Mouse (Mus musculus) ovary, adult 18-20 months (tissue): ENCODE measurements around the gene Casr.

Experiments
- DNase-seq: peaks from one replicate; pipeline ENCODE4 v3.0.0; 2022; ENCODE audit warnings: low spot score, mixed read lengths

Gene Casr

DNA sequence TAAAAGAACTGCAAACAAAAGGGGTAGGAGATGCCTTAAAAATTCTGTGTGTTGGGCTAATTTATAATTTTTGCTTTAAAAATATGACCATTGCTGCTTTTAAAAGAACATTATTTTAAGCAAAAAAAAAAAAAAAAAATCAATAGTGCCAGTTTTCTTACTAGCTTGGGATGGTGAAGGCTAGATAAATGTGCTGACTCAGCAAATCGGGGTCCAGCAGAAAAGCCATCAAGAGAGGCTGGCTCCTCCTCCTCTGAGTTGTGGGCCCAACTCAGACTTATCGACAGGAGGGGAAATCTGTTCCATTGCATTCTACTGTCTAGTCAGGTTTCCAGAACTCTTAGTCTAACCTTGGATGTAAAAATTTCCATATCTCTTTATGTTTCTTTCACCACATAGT, 45.6 kb downstream of the Casr start:
- no peak for DNase-seq

DNA sequence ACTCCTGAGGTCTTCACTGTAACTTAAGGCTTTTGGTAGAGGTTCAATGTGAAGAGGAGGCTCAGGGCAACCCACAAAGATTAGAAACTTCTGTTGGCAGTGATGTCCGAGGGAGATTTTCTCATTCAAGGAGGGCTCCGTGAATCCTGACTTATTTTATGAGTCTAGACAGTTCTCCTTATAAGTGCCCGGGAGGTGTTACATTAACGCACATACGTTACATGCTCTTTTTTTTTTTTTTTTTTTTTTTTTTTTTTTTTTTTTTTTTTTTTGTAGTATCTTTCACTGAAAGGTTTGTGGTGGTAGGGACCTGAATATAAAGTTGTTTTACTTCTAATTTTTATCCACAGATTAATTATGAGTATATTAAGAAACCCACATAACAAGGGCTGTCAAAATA, 54.6 kb downstream of the Casr start:
- DNase-seq = no peak

DNA sequence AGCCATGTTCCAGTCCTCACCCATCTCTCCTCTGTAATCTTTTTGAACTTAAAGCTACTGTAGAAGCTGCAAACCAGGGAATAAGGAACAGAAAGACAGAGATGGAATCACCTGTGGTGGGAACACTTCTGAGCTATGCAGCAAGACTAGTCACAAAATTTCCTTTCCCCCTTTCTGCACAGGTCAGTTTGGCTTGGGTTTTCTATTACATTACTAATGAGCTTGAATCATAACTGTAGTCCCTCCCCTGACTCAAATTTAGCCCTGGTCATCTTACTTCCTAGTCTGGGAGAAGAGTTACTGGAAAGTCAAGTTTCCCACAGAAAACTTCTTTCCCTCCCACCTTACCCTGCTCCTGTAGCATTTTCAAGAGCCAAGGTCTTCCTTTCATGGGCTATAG, 55.1 kb downstream of the Casr start:
- no peak for DNase-seq

DNA sequence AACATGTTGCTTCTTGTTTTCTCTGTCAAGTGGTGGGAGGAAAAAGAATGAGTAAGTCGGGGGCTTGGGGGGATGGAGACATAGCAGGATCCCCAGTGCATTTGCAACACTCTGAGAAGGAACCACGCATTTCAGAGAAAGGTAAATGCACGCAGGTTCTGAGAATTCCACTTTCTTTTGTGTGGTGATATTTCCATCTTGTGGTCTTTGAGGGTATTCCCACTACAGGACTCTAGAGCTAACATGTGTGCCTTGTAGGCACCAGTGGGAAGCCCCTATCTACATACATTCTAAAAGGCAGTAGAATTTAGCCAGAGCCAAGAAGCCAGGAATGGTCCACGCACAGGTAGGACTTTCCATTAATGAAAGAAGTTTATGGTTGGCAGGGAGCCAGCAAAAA, 56.0 kb downstream of the Casr start:
- DNase-seq = no peak

DNA sequence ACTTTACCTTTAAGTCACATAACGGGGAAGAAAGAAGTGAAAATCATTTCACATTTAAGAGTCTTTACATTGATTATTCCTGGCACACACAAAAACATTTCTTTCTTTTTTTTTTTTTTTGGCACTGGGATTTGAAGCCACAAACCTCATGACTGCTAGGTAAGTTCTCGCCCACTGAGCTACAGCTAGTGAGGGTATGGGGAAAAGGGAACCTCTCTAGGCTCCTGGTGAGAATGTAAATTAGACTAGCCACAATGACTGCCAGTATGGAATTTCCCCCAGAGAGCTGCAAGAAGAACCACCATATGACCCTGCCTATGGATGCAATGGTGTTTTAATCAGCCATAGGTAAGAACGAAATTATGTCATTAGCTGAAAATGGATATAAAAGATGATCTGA, 56.8 kb downstream of the Casr start:
- DNase-seq = no peak

DNA sequence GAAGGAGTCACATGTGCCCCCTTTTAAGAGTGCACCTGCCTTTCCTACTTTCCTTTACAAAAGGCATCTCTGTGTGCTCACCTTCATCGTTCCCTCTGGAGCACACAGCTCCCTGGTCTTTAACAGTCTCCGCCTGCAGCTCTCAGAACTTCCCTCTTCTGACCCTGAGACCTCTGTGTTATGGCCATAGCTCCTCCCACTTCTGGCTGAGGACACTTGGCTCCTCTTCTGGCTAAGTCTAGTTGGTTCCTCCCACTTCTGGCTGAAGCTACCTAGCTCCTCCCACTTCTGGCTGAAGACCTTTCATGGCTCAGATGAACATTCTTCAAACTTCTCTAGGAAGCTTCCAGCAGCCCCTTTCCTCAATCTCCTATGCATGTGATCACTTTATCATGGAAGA, 59.7 kb downstream of the Casr start:
- no peak for DNase-seq

DNA sequence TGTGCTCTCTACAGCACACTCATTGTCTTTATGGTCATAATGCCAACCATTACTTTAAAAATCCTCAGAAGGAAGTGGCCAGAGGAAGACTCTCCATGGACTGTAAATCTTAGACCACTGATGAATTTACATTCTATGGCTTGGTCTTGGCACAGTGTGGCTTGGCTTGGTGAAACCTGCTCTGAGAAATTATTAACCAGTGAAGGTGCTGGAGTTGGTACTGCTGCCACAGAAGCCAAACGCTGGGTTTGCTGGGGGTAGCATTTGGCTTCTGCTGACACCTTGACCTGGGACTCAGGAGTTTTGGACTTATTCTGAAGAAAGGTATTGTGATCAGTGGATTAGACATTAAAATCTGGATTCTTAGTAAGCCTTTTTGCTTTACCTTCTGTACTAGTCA, 69.5 kb downstream of the Casr start:
- DNase-seq = no peak

DNA sequence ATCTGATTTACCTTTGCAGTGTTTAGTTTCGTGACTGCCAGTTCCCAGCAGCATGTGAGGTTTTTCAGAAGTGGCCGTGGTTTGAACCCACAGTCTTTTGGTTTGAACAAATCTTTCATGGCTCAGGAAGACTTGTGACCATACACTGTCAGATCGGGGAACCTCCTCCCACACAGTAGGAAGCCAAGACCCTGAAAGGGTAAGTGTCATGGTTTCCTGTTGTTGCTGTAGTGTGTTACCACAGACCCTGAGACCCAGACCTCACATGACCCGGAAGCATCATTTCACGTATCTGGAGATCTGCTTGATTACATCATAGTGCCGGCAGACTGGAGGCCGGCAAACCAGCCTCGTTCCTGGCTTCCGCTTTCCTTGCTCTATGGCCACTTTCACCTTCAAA, 85.1 kb downstream of the Casr start:
- DNase-seq = no peak

DNA sequence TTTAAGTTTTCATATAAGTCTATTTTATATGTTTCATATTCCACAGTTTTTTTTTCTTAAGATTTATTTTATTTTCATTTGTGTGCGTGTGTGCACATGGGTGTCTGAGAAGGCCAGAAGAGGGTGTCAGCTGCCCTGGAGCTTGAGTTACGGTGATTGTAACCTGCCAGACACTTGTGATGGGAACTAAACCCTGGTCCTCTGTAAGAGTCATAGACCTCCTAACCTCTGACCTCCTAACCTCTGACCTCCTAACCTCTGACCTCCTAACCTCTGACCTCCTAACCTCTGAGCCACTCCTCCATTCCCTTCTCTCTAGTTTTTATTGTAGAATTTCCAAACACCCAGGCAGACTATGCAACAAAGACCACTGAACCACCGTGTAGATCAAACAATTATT, 86.4 kb downstream of the Casr start:
- no peak for DNase-seq

DNA sequence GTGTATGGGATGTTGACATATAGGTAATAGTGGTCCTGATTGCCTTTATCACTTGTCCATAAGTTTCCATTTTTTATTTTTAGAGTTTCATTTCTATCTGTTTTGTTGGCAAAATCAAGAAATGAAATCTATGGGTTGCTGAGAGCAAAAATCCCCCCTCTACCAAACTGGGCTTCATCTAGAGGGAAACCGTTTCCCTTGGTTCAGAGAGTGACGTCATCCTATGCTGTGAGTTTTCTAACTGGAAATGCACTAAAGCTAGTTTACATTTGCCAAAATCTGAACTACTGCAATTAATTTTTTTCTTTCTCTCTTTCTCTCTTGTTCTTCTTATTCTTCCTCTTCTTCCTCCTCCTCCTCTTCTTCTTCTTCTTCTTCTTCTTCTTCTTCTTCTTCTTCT, 87.1 kb downstream of the Casr start:
- DNase-seq = no peak

DNA sequence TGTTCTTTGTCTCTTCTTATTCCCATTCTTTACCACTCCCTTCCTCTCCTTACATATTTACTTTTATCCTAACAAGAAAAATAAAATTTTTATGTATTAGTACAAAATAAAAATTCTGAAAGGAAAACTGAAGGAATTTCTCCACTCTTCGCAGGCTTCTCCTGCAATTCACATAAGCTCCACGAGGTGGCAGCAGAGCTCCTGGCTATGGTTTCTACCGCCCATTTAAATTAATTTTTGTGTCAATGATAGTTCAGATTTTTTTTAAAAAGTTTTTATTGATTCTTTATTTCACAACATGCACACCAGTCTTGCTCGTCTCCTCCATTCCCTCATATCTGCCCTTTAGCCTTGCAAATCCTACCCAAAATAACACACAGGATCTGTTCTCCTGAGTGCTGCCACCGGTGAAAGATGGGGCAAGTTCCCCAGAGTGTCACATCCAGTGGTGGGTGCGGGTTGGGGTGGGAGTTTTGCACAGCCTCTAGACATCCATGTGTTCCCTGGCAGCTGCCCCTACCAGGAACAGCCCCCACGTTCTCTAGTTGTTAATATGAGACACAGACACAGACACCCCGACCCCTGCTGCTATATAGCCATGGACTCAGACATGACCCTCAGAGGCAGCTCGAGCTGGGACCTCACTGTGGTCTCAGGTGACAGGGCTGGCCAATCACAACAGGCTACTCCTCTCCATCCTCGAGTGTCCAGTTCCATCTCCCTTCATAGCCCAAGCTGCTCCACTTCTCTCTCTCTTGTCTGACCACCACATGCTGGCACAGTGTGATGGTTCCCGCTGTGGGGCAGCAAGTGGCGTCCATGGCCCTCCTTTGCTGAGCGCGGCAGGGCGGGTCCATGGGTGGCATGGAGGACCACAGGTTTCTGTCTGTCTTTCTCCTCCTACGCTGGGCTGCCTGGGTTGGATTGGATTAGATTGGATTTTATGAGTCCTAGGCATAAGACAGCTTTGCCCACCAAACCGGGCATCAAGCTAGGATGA, 88.4 kb downstream of the Casr start:
- no peak for DNase-seq

DNA sequence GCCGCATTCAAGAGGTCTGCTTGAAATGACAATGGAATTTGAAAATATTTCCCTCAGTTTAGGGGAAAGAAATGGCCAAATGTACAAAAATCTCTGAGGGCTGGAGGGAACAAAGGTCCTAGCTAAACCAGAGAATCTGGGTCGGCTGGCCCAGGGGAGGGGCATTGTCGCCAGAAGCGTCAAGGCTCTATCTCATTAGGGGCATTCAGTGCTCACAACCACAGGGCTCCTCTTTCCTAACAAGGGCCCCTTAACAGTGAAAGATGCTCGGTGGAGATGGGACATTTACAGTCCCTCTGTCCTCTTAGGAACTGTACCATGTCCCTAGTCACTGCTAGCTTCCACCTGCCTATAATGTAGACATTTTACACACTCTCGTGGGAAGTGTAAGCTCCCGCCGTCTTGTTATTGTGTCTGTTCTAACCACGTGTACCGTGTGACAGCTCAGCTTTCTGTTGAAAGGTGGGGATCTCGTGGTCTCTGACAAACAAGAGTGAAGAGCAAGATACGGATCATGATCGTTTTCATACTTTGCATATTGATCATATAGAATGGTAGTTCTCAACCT, 90.8 kb downstream of the Casr start:
- DNase-seq = no peak

DNA sequence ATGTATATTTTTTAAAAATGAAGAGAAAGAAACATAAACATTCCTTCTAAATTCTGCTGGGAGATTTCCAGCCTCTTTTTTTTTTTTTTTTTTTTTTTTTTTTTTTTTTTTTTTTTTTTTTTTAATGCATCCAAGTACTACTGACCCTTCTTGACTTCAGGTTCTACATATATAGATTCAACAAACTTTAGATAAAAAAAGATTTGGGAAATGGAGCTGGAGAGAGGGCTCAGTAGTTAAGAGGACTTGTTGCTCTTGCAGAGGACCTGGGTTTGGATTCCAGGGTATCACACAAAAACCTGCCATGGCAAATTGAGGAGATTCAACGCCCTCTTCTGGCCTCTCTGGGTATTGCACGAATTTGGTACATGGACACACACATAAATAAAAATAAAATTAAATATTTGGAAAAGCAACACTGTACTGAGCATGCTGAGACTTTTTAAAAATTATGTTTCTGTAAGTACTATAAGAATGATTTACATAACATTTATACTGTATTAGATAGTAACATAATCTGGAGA, 91.9 kb downstream of the Casr start:
- DNase-seq = no peak

DNA sequence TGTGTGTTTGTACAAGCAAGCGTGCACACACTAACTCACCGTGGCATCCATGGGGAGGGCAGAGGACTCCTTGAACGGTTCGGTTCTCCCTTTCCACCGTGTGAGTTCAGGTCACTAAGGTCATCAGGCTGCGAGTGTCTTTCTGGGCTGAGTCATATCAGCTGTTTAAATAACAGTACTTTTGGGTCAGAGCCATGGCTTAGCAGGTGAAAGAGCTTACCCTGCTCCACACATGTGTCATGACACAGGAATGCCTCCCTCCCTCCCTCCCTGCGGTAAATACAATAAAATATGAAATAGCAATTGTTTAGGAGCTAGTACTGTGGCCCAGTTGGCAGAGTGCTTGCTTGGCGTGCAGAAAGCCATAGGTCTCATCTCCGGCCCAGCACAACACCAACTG, 92.6 kb downstream of the Casr start:
- DNase-seq = no peak

DNA sequence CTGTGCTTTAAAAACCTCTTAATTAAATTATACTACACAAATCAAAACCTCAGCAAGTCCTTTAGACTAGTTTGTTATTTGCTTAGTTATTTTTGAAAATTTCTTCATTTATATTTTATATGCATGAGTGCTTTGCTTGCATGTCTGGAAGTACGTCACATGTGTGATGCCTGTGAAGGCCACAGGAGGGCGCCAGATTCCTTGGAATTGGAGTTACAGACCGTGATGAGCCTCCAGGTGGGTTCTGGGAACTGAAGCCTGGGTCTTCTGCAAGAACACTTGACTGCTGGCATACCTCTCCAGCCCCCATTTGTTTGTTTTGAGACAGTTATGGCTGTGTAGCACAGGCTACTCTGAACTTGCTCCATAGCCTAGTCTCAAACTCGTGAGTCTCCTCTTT, 93.1 kb downstream of the Casr start:
- no peak for DNase-seq

DNA sequence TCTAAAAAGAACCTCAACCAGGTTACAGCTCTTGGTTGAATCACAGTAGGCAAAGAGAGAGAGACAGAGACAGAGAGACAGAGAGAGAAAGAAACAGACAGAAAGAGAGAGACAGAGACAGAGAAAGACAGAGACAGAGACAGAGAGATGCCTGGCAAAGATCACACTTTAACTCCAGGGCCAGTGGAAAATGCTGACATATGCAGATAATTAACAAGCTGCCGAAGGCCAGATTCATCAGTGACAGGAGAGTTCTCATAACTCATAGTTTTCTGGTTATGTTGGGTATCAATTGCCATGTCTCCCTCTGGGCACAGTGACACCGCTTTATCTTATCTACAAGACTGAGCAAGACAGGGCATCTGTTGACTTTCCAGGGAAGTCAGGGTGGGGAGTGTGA, 94.0 kb downstream of the Casr start:
- DNase-seq = no peak

DNA sequence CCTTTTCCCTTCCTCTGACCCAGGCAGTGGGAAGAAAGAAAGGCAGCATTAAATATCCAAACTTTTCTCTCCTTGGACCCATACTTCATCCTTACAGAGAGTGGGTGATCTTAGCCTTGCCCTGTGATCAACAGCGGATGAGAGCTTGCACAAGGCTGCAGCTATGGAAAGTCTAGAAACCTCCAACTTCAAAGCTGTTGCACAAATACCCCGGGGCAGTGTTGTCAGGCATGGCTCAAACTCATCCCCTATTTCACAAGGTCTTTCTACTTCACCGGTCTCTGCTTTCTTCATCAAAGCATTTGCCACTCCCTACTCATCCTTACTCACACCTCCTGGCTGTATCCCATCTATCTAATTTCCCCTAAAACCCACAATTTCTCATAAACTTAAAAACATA, 96.5 kb downstream of the Casr start:
- DNase-seq = no peak

DNA sequence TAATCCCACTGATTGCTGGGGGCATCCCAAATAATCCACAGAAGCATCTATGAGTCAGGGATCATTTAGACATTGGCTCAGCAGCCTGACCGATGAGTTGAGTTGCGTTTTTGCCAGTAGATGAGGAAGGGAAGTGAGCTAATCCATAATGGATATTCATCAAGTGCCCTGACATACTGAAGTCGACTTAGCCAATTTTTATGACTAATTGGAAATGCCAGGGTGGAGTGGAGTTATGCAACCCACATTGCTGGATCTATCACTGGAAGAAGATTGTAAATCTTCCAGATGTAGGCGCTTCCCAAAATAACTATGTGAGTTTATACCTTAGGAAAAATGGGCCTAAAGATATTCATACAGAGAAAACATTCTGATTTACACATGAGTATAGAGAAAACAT, 97.9 kb downstream of the Casr start:
- no peak for DNase-seq

DNA sequence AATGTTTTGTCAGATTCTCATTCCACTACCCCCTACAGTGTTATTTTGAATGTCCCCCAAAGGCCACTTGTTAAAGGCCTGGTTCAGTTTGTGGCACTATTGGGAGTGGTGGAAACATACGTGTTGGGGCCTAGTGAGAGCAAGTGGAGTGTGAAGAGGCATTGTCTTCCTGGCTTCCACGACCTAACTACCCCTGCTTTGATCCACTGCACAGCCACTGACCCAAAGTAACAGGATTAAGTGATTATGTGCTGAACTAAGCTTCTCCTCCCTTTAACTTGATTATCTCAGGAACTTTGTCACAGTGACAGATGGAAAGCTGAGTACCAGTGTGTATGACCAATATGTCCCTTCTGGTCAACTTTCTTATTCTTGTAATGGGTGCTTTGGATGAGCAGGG, 101.5 kb downstream of the Casr start:
- no peak for DNase-seq

DNA sequence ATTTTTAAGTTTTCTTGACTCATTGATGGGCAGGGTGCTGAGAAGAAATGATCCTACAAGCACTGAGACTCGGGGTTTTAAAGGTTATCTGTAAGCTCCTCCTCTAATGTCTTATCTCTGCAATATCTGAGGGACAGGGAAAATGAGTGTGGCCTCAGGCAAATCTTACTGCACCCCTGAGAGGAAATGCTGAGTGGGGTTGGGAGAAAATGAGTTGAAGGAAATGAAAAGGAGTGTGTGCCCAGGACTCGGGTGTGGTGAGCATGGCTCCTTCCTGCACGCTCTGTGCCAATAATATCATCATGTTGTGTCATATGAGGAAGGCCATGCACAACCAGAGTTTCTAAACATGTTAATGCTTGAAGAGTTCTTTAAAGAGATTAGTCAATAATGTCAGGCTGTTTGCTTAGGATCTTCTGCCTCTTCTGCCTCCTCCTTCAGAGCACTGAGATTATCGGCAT, 106.6 kb downstream of the Casr start, which contains the start of gene Stfa3:
Stfa3 (minus strand) TSS at position 51 of the 461 bp plus-strand sequence.
- no peak for DNase-seq
